Mouse (Mus musculus) urinary bladder, adult 18-20 months (tissue): Measurements from ENCODE around the gene Rgl1.
"Not testable (repeated sequence)": the region's sequence is repeated elsewhere in the genome, so short reads cannot be mapped to it uniquely, and the experiment has no call there.

Experiments
- DNase-seq, 2 experiments: peaks; one replicate each; pipeline ENCODE4 v3.0.0; 2022; ENCODE audit warnings: low spot score in 2 of 2, mixed read lengths in 2 of 2

Gene Rgl1

DNA sequence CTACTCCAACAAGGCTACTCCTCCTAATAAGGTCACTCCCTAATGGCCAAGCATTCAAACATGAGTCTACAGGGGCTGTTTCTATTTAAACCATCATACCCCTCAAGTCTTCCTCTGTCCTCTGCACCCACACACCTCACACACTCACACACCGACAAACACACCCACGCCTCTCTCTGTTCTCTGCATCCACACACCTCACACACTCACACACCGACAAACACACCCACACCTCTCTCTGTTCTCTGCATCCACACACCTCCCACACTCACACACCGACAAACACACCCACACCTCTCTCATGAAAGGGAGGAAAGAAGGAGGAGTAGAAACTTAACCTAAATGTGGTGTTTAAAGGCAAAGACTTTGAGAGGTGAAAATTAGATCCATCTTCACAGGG lies 106.2 kb downstream of the Rgl1 start:
- DNase-seq: no peak

GRCm38 (mm10) chr1:152656601-152657000 lies 109.5 kb downstream of the Rgl1 start:
- no peak for DNase-seq

GRCm38 (mm10) chr1:152654851-152655250 lies 111.3 kb downstream of the Rgl1 start:
- no peak for DNase-seq

- DNase-seq: no peak
Measured at GRCm38 (mm10) chr1:152651495-152651874, 114.7 kb downstream of the Rgl1 start.

DNA sequence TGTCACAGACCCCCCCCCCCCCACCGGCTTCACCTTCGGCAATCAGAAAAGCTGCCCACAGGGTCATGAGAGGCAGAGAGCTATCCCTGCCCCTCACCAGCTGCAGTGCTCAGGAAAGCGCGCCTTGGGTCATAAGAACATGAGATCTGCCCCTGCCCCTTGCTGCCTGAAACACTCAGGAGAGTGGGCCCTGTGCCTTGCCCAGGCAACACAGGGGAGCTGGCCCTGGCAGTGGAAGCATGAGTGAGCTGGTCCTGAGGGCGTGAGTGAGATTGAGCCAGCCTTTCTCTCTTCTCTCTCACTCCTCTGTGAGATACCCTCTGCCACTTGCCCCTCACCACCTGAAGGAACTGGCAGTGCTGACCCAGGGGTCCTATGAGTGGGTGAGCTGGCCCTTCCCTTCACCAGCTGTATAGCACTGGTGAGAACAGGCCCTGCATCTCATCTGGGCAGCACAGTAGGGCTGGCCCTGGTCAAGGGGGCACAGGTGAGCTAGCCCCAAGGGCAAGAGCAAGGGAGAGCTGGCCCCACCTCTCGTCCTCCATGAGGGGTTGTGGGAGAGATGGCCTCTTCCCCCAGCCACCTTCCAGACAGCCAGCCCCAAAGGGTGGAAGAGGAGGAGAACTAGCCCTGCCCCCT lies 115.2 kb downstream of the Rgl1 start:
- no peak for DNase-seq

DNA sequence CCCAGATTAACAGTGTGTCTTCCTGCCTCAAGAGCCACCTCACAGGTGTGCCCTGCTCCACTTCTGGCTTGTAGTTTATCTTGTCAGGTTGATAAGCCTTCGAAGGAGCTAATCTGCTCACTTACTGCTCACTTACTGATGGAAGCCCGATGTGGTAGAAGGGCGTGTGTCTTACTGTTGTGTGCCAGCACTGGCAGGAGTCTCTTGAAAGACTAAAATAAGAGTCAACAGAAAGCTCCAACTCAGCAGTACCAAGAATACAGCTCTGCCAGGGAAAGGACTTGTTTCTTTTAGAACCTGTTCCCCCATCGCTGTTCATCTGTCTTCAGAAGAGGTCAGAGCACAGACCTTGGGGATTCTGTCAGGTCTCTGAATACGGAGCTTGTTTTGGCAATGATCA lies 118.1 kb downstream of the Rgl1 start:
- DNase-seq: no peak

DNA sequence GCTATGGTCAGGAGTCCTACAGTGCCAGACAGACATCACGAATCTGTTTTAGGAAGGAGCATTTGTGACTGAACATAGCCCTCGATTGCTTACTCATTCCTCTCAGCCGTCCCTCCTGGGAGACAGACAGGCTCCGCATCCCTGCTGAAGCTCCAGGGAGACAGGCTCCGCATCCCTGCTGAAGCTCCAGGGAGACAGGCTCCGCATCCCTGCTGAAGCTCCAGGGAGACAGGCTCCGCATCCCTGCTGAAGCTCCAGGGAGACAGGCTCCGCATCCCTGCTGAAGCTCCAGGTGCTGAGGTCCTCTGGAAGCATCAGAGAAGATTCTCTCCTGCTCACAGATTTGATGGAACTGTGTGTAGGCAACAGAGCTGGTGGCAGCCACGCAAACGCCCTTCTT lies 123.9 kb downstream of the Rgl1 start:
- DNase-seq: not testable (repeated sequence)

GRCm38 (mm10) chr1:152640195-152640981 lies 125.8 kb downstream of the Rgl1 start:
- DNase-seq: peak in 1 of 2 experiments; percentile 43

GRCm38 (mm10) chr1:152639344-152639743 lies 126.8 kb downstream of the Rgl1 start:
- no peak for DNase-seq

- no peak for DNase-seq
Measured at GRCm38 (mm10) chr1:152634638-152635037, 131.5 kb downstream of the Rgl1 start.

DNA sequence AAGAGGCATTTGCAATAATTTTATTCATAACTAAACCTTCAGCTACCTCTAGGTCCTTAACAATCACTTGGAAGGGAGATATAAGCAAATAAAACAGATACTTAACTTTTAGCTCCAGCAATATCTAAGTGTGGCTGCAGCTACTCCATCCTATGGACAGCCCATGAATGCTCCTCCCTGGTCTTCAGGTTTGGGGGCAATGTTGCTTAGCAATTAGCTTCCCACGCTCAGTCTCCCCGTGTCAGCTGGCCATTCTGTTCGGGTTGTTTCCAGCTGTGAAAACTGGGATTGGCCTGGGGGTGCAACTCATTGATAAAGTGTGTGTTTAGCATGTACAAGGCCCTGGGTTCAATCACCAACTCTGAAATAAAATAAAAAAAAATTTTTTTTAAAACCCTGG lies 136.4 kb downstream of the Rgl1 start:
- DNase-seq: no peak

DNA sequence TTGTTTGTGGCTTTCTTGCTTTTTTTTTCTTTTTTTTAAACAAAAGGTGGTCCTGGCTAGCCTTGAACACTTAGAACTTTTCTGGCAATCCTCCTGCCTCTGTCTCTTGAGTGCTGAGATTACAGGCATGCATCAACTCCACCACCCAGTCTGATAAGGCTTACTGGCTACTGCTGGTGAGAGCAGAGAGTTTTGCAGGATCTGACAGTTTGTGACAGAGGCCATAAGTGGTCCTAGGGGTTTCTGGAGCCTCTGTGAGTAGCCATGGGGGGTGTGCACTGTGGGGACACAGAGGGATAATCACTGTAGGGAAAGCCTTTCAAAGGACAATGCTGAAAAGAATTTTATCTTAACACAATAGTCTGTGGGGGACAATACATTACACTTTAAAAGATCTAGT lies 140.5 kb downstream of the Rgl1 start:
- DNase-seq: no peak

DNA sequence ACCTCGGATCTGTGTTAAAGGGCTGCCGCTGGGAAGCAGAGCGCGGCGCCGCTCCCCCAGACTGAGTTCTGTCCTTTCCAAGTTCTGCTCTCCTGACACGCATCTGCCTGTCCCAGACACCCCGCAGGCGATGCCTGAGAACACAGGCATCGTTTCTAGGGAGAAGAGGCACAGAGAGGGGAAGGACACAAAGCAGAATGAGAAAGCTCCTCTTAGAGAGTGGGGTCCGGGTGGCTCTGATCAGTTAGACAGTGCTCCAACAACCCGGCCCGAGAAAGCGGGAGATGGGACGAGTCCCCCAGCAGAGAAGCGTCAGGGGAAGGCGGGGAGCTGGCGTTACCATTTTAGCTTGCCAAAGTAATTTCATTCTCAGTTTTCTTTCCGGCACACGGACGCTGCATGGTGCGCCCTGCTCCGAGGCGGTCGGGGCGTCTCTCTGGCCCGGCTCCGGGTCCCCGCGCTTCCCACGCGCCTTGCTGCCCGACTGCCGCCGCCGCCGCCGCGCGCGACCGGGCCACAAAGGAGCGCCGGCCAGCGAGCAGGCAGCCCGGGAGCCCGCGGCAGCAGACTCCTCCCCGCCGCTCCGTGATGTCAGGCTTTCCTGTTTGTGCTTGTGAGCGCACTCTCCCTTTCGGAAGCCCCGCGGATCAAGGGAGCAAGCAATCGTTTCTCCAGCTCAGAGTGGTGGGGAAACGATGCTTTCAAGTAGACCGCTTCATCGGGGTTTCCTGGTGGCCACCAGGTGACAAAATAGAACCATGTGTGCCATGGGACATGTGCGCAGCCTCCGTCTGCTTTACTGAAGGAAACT lies 141.3 kb downstream of the Rgl1 start:
- peak; percentile 70 for DNase-seq

- peak in 1 of 2 experiments; percentile 20 for DNase-seq
Measured at GRCm38 (mm10) chr1:152623375-152624270, 142.5 kb downstream of the Rgl1 start.

GRCm38 (mm10) chr1:152622765-152623211 lies 143.4 kb downstream of the Rgl1 start:
- DNase-seq: no peak

- no peak for DNase-seq
Measured at GRCm38 (mm10) chr1:152621624-152622023, 144.5 kb downstream of the Rgl1 start.

- DNase-seq: no peak
Measured at GRCm38 (mm10) chr1:152619396-152619795, 146.8 kb downstream of the Rgl1 start.

DNA sequence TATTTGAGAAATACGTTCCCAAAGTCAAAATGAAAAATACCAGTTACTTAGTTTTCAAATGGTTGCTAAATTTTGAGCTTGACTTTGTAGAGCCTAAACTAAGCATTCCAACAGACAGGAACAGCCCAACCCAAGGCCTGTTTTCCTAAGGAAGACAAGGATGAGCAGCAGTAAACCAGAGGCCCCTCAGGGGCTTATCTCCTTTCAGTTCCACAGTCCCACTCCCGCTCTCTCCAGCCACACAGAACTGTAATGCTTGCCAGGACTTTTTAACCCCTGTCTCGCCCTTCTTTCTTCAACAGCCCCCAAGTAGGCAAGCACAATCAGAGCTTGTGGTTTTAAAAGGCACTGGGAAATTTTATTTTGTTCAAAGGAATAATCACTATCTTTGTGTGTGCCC lies 147.3 kb downstream of the Rgl1 start:
- DNase-seq: no peak

DNA sequence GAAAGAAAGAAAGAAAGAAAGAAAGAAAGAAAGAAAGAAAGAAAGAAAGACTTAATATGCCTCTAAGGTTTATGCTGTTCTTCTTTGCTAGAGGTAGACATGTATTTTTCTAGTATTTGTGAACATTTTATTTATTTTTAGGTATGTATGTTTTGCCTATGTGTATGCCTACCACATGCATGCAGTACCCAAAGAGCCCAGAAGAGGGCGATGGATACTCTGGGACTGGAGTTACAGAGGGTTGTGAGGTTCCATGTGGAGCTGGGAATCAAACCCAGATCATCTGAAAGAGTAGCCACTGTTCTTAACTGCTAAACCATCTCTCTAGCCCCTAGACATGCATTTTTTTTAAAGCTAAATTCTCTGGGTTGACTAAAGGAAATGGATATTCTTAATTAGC lies 147.8 kb downstream of the Rgl1 start:
- no peak for DNase-seq

- no peak for DNase-seq
Measured at GRCm38 (mm10) chr1:152617745-152618342, 148.3 kb downstream of the Rgl1 start.

DNA sequence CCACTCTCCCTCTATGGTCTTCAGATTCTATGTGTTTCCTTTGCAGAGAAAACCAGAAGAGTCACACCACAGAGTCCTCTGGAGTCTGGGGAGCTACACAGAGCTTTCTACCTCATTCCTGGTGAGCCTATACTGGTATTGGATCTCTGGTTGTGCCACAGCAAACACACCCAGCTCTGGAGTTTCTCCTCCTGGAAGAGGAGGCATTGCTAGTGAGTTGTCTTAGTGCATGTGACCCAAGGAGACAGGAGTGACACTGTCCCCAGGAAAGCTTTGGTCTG lies 149.4 kb downstream of the Rgl1 start:
- no peak for DNase-seq
